Mouse (Mus musculus) midbrain, embryonic 14.5 days (tissue): ENCODE measurements around the gene Cyp1a1. TPM values are rescaled to one million over a fixed set of nuclear protein-coding genes. Genes with fewer than 3 reads are reported as not detected.
A peak's percentile ranks its signal among the peaks of the same experiment; 100 is the strongest.

Experiments used
- ATAC-seq: fragments of 200-750 bp; cut with Nextera tagmentation; 2 replicates; pipeline ENCODE4 v1.8.0; 2017; ENCODE audit warnings: moderate number of reproducible peaks, moderate library complexity; ENCODE audit not compliant: low FRiP score, low TSS enrichment
- DNase-seq: peaks from one replicate; pipeline ENCODE4 v3.0.0-alpha.2; 2015
- H3K27ac ChIP-seq: fragments of 300-500 bp; sonication (generic); replicated peaks from 2 replicates; pipeline ENCODE4 v1.5.1; 2014; ENCODE audit warnings: mild to moderate bottlenecking, low read depth, low read length, moderate library complexity
- H3K27me3 ChIP-seq: fragments of 300-500 bp; sonication (generic); 2 replicates; pipeline ENCODE4 v1.6.1; 2014; ENCODE audit warnings: low read length, control low read depth, mixed read lengths; ENCODE audit not compliant: control insufficient read depth, insufficient read depth
- H3K36me3 ChIP-seq: fragments of 300-500 bp; sonication (generic); 2 replicates; pipeline ENCODE4 v1.6.1; 2014; ENCODE audit warnings: low read length, control low read depth; ENCODE audit not compliant: control insufficient read depth, insufficient read depth
- H3K4me1 ChIP-seq: fragments of 300-500 bp; sonication (generic); 2 replicates; pipeline ENCODE4 v1.6.1; 2014; ENCODE audit warnings: mild to moderate bottlenecking, antibody characterized with exemption, low read length, control low read depth; ENCODE audit not compliant: control insufficient read depth, insufficient read depth
- H3K4me2 ChIP-seq: fragments of 300-500 bp; sonication (generic); 2 replicates; pipeline ENCODE4 v1.6.1; 2014; ENCODE audit warnings: mild to moderate bottlenecking, low read length, moderate library complexity
- H3K4me3 ChIP-seq: fragments of 300-500 bp; sonication (generic); replicated peaks from 2 replicates; pipeline ENCODE4 v1.5.1; 2014; ENCODE audit warnings: low read depth, low read length
- H3K9ac ChIP-seq: fragments of 300-500 bp; sonication (generic); replicated peaks from 2 replicates; pipeline ENCODE4 v1.6.1; 2014; ENCODE audit warnings: mild to moderate bottlenecking, low read length, moderate library complexity
- H3K9me3 ChIP-seq: fragments of 300-500 bp; sonication (generic); 2 replicates; pipeline ENCODE4 v1.6.1; 2016; ENCODE audit warnings: low read length, control low read depth, mixed read lengths; ENCODE audit not compliant: control insufficient read depth
- WGBS: fragments of 180-500 bp; shearing (Covaris S2); extraction: QIAGEN DNeasy Blood & Tissue Kit; methylation state at CpG from one replicate; pipeline ENCODE4 v1.1.7; 2014; 5-methylcytosine and 5-hydroxymethylcytosine counted together
- polyA plus RNA-seq: library from polyadenylated mRNA; unstranded; fragments of >200 nt; fragmentation: Nextera tagmentation; extraction: Ambion mirVana; gene quantifications from 2 replicates; pipeline ENCODE4 v1.2.1, GENCODE M21; 2014

Cyp1a1 gene
- polyA plus RNA-seq, 1 experiment from 2014 or later = 0.08 TPM

DNA sequence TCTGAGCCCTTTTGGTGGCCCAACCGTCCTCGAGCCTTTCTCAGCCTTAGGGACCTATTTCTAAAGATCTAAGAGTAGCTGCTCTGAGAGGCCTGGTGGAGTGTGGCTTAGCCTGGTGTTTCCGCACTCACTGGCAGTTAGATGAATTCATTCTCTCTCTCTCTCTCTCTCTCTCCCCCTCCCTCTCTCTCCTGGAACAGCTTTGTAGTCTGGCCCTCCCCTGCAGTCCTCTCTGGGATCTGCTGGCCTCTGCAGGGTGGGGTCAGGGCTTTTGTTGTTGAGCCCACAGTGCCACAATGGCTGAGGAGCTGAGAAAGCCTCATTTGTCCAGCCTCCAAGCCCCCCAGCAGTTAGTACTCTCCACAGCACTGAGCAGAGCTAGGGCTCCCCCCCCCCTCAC is 34.9 kb upstream of the Cyp1a1 start:
- no peak overlapping the region for H3K4me3 ChIP-seq
- no peak for DNase-seq
- WGBS = 9% methylated on average over 3 of the region's 3 CpGs
- H3K9me3 ChIP-seq = no peaks in the 10 kb centered on the region
- H3K36me3 ChIP-seq = no peaks in the 10 kb centered on the region
- H3K27ac ChIP-seq = no peak overlapping the region
- H3K27me3 ChIP-seq = 0 out of 2 replicates have a peak, but pooled peaks cover 5% of the 10 kb centered on the region
- H3K4me2 ChIP-seq = no peak overlapping the region
- peaks cover 5% of the 10 kb centered on the region; the same call in 1 of the 2 replicates for H3K4me1 ChIP-seq
- no peak overlapping the region for H3K9ac ChIP-seq
- ATAC-seq = no peak

DNA sequence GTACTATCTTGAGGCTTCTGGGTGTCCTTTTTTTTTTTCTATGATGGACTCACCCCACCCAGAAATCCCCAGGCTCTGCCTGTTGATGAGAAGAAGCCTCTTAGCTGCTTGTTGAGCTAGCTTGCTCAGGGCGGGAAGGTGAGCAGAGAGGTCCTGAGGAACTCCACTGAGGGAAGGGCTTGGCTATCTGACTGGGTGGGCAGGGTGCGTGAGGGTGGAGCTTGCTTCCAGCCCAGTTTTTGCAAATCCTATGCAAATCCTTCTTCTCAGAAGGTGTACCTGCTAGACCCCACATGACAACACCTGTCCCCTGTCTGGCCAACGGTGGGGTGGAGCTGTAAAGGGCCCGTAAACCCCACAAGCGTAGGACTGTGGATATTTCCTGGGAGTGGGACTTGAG is 34.4 kb upstream of the Cyp1a1 start, which contains the start of gene Csk:
TSS of gene Csk (minus strand) at position 349 of the 400 bp plus-strand sequence.
- Histone ChIP-seq H3K27ac (no peak within 1 kb of the TSS), H3K4me1 (peaks cover 5% of the 10 kb centered on the region; the same call in 1 of the 2 replicates), H3K9ac (no peak within 1 kb of the TSS), H3K36me3 (no peaks in the 10 kb centered on the region), H3K4me2 (no peak within 1 kb of the TSS), H3K9me3 (no peaks in the 10 kb centered on the region), H3K27me3 (0 out of 2 replicates have a peak, but pooled peaks cover 5% of the 10 kb centered on the region), H3K4me3 (no peak within 1 kb of the TSS)
- ATAC-seq (no peak), DNase-seq (no peak)
- WGBS = 41% methylated on average over 5 of the region's 5 CpGs

DNA sequence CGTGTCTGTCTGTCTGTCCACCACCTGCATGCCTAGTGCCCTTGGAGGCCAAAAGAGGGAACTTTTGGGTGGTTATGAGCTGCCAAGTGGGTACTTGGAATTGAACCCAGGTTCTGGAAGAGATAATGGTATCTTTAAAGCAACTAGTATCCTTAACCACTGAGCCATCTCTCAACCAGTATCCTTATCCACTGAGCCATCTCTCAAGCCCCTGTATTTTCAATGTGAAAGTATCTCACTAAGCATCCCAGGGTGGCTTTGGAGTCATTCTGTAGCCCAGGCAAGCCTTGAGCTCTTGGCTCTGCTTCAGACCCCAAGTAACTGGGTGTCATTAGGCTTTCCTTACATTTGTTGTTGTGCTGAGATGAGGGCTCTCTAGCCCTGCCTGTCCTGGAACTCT is 32.8 kb upstream of the Cyp1a1 start:
- Histone ChIP-seq H3K27ac (no peak overlapping the region), H3K9me3 (no peaks in the 10 kb centered on the region), H3K4me1 (peaks cover 5% of the 10 kb centered on the region; the same call in 1 of the 2 replicates), H3K4me2 (no peak overlapping the region), H3K27me3 (0 out of 2 replicates have a peak, but pooled peaks cover 5% of the 10 kb centered on the region), H3K36me3 (no peaks in the 10 kb centered on the region), H3K4me3 (no peak overlapping the region), H3K9ac (no peak overlapping the region)
- no peak for ATAC-seq
- WGBS = 96% methylated on average over 1 of the region's 1 CpGs
- no peak for DNase-seq

DNA sequence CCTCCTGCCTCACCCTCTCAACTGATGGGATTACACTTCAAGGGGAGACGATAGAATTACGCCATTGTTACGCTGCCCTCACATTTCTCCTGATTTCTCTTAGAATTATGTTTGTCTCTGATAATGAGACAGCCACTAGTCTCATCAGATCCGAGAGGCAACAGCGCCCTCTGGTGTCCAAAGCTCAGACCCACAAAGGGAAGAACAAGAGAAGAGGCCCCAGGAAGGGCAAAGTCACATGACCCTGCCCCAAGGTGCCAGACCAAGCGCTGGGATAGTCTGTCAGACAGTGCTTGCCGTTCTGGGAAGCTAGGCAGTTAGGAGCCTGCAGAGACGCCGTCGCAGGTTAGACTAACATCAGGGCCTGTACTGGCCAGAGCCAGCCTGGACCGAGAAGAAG is 32.0 kb upstream of the Cyp1a1 start:
- no peak overlapping the region for H3K4me3 ChIP-seq
- 1% methylated on average over 11 of the region's 11 CpGs for WGBS
- H3K36me3 ChIP-seq = no peaks in the 10 kb centered on the region
- H3K27me3 ChIP-seq = 0 out of 2 replicates have a peak, but pooled peaks cover 5% of the 10 kb centered on the region
- DNase-seq = peak; percentile 97
- peaks cover 5% of the 10 kb centered on the region; the same call in 1 of the 2 replicates for H3K4me1 ChIP-seq
- no peak overlapping the region for H3K9ac ChIP-seq
- H3K4me2 ChIP-seq = peak overlapping the region; percentile 39
- no peaks in the 10 kb centered on the region for H3K9me3 ChIP-seq
- peak; percentile 87 for ATAC-seq
- H3K27ac ChIP-seq = no peak overlapping the region

DNA sequence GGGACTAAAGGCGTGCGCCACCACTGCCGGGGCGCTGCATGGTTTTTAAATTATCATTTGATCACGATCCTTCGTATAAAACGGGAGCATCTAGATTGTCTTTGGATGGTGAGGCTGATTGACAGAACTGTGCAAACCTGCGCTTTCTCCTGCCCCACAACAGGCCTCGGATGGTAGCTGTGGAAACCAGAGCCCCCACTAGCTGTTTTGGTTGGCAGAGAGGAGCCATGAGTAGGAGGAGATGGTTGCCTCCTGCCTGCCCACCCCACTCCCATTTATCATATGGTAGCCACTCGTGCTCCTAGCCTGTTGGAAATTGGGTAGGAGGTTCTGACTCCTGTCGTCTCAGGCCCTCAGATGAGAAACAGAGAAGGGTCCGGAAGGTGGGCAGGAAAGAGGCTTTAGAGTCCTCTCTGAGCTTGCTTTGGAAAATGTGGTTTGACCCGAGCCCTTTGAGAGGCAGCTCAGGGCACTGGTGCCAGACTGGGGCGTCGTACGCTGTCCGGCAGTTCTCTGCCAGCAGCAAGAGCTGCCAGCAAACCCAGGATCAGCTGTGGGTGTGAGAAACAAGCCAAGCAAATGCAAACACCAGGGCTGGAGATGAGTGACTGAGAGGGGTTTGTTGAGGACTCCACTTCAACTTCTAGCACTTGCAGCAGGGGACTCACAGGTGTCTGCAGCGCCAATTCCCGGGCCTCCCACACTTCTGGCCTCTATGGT is 30.9 kb upstream of the Cyp1a1 start:
- Histone ChIP-seq H3K9me3 (no peaks in the 10 kb centered on the region), H3K9ac (no peak overlapping the region), H3K4me1 (peaks cover 5% of the 10 kb centered on the region; the same call in 1 of the 2 replicates), H3K4me3 (no peak overlapping the region), H3K36me3 (no peaks in the 10 kb centered on the region), H3K4me2 (no peak overlapping the region), H3K27ac (no peak overlapping the region), H3K27me3 (0 out of 2 replicates have a peak, but pooled peaks cover 5% of the 10 kb centered on the region)
- ATAC-seq = no peak
- no peak for DNase-seq
- WGBS = 88% methylated on average over 19 of the region's 19 CpGs

DNA sequence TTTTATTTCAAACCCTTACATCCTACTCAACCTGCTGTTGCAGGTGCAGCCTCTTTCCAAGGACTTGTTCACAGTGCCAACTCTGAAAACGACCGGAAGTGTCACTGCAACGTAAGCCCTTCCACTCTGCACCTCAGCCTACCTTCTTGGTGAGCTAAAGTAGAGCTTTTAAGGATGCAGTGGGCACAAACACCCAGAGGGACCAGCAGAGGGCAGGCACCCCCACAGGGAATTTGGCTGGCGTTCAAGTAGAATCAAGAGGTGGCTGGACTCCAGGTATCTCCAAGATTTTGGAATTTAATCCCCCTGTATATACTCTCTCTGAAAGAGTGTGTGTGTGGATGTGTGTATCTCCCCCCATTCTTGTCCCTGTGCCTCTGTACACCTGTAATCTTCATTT is 29.9 kb upstream of the Cyp1a1 start:
- Histone ChIP-seq H3K27ac (no peak overlapping the region), H3K36me3 (no peaks in the 10 kb centered on the region), H3K4me2 (no peak overlapping the region), H3K27me3 (0 out of 2 replicates have a peak, but pooled peaks cover 5% of the 10 kb centered on the region), H3K4me3 (no peak overlapping the region), H3K4me1 (peaks cover 2% of the 10 kb centered on the region; the same call in 1 of the 2 replicates), H3K9me3 (no peaks in the 10 kb centered on the region), H3K9ac (no peak overlapping the region)
- ATAC-seq (no peak), DNase-seq (no peak)
- 58% methylated on average over 4 of the region's 4 CpGs for WGBS

DNA sequence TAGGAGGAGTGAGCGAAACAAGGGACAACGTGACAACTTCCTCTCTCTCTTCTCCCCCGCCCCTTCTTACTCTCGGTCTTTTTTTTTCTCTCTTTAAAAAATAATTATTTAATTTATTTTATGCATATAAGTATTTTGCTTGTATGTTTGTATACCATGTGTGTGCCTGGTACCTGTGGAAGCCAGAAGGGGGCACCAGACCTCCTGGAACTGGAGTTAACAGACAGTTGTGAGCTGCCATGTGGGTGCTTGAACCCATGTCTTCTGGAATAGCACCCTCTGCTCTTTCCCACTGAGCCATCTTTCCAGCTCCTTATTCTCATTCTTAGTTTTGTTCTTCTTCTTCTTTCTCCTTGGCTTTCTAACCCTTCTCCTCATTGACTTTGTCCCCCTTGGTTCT is 28.8 kb upstream of the Cyp1a1 start:
- H3K27ac ChIP-seq = no peak overlapping the region
- WGBS = 87% methylated on average over 4 of the region's 4 CpGs
- H3K9ac ChIP-seq = no peak overlapping the region
- 0 out of 2 replicates have a peak, but pooled peaks cover 5% of the 10 kb centered on the region for H3K27me3 ChIP-seq
- H3K4me1 ChIP-seq = no peaks in the 10 kb centered on the region
- no peak overlapping the region for H3K4me2 ChIP-seq
- ATAC-seq = no peak
- no peaks in the 10 kb centered on the region for H3K9me3 ChIP-seq
- H3K36me3 ChIP-seq = no peaks in the 10 kb centered on the region
- no peak for DNase-seq
- no peak overlapping the region for H3K4me3 ChIP-seq

DNA sequence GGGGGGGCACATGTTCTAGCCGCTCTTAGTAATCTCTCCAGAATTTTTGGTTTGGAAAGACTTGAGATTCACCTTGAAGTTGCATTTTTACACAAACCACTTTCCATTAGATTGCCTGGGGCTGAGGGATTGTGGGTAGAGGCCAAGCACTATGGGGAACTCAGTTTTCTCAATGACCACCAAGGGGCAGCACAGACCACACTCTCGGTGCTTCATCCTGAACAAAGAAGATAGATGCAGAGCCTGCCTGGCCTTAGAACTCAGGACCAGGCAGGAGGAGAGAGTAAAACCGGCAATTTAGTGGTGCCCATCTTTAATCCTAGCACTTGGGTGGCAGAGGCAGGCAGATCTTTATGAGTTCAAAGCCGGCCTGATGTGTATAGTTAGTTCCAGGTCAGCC is 28.0 kb upstream of the Cyp1a1 start:
- 25% methylated on average over 4 of the region's 4 CpGs for WGBS
- H3K4me3 ChIP-seq = no peak overlapping the region
- H3K27ac ChIP-seq = no peak overlapping the region
- no peaks in the 10 kb centered on the region for H3K36me3 ChIP-seq
- DNase-seq (peak; percentile 83), ATAC-seq (no peak)
- 0 out of 2 replicates have a peak, but pooled peaks cover 2% of the 10 kb centered on the region for H3K27me3 ChIP-seq
- H3K4me1 ChIP-seq = no peaks in the 10 kb centered on the region
- no peak overlapping the region for H3K9ac ChIP-seq
- H3K9me3 ChIP-seq = no peaks in the 10 kb centered on the region
- no peak overlapping the region for H3K4me2 ChIP-seq

DNA sequence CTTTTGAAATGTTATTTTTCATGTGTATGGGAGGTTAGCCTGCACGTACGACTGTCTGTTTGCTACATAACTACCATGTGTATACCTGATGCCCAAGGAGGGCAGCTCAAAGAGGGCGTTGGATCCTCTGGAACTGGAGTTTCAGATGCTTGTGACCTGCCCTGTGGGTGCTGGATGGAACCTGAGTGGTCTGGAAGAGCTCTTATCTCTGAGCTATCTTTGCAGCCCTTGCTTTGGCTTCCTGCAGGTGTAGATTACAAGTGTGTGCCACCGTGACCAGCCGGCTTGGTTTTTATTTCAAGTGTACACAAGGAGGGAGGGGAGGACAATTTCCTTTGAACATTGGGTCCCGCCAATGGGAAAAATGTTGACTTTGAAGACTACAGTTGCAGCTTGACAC is 27.2 kb upstream of the Cyp1a1 start:
- no peak overlapping the region for H3K4me2 ChIP-seq
- H3K9me3 ChIP-seq = no peaks in the 10 kb centered on the region
- H3K4me3 ChIP-seq = no peak overlapping the region
- H3K36me3 ChIP-seq = no peaks in the 10 kb centered on the region
- no peaks in the 10 kb centered on the region for H3K4me1 ChIP-seq
- ATAC-seq = no peak
- DNase-seq = no peak
- WGBS = 87% methylated on average over 6 of the region's 6 CpGs
- H3K27me3 ChIP-seq = no peaks in the 10 kb centered on the region
- no peak overlapping the region for H3K27ac ChIP-seq
- no peak overlapping the region for H3K9ac ChIP-seq
